Mouse (Mus musculus) telencephalon, adult 2 months (tissue): ENCODE results near the gene Hcn1.

Experiments
- DNase-seq: peaks from one replicate; pipeline ENCODE4 v3.0.0-alpha.2; 2011; ENCODE audit warnings: low read depth, low spot score

Hcn1 gene

GRCm38 (mm10) chr13:117705573-117705972, 103.5 kb downstream of the Hcn1 start:
- no peak for DNase-seq

GRCm38 (mm10) chr13:117705997-117706396, 103.9 kb downstream of the Hcn1 start:
- no peak for DNase-seq

- DNase-seq, result no peak
Observed at GRCm38 (mm10) chr13:117706496-117706895, 104.4 kb downstream of the Hcn1 start.

- DNase-seq, result peak; percentile 67
Observed at GRCm38 (mm10) chr13:117706986-117707738, 105.0 kb downstream of the Hcn1 start.

GRCm38 (mm10) chr13:117710811-117711210, 108.7 kb downstream of the Hcn1 start:
- no peak for DNase-seq

GRCm38 (mm10) chr13:117722090-117722489, 120.0 kb downstream of the Hcn1 start:
- no peak for DNase-seq

GRCm38 (mm10) chr13:117724083-117724482, 122.0 kb downstream of the Hcn1 start:
- DNase-seq, result no peak

- DNase-seq, result no peak
Observed at GRCm38 (mm10) chr13:117728393-117728792, 126.3 kb downstream of the Hcn1 start.

GRCm38 (mm10) chr13:117732738-117733137, 130.6 kb downstream of the Hcn1 start:
- no peak for DNase-seq

GRCm38 (mm10) chr13:117744451-117744850, 142.3 kb downstream of the Hcn1 start:
- no peak for DNase-seq

- no peak for DNase-seq
Observed at GRCm38 (mm10) chr13:117745173-117745572, 143.1 kb downstream of the Hcn1 start.

- peak; percentile 60 for DNase-seq
Observed at GRCm38 (mm10) chr13:117765487-117765886, 163.4 kb downstream of the Hcn1 start.

GRCm38 (mm10) chr13:117785376-117785775, 183.3 kb downstream of the Hcn1 start:
- DNase-seq, result no peak

- DNase-seq, result no peak
Observed at GRCm38 (mm10) chr13:117792861-117793260, 190.7 kb downstream of the Hcn1 start.

- DNase-seq, result no peak
Observed at GRCm38 (mm10) chr13:117801061-117801460, 198.9 kb downstream of the Hcn1 start.

GRCm38 (mm10) chr13:117827628-117828027, 225.5 kb downstream of the Hcn1 start:
- DNase-seq, result no peak

GRCm38 (mm10) chr13:117836658-117837057, 234.5 kb downstream of the Hcn1 start:
- no peak for DNase-seq

- DNase-seq, result no peak
Observed at GRCm38 (mm10) chr13:117838264-117838663, 236.1 kb downstream of the Hcn1 start.

GRCm38 (mm10) chr13:117842366-117842765, 240.2 kb downstream of the Hcn1 start:
- no peak for DNase-seq

GRCm38 (mm10) chr13:117847290-117847689, 245.2 kb downstream of the Hcn1 start:
- no peak for DNase-seq

- no peak for DNase-seq
Observed at GRCm38 (mm10) chr13:117848757-117849156, 246.6 kb downstream of the Hcn1 start.

- DNase-seq, result no peak
Observed at GRCm38 (mm10) chr13:117851954-117852710, 250.0 kb downstream of the Hcn1 start.

- no peak for DNase-seq
Observed at GRCm38 (mm10) chr13:117852711-117853051, 250.6 kb downstream of the Hcn1 start.
